Mouse (Mus musculus) activated CD4-positive, CD25-positive, alpha-beta regulatory T cell, adult 9 weeks (primary cell): ENCODE data around the gene Azgp1. TPM values are rescaled to one million over a fixed set of nuclear protein-coding genes. Genes with fewer than 3 reads are reported as not detected.

Source experiments
- polyA plus RNA-seq: library from polyadenylated mRNA; unstranded; fragments of 100-300 nt; shearing (Covaris generic); gene quantifications from one replicate; pipeline ENCODE4 v1.2.1, GENCODE M21; 2017

Gene Azgp1
- polyA plus RNA-seq, result not detected

DNA sequence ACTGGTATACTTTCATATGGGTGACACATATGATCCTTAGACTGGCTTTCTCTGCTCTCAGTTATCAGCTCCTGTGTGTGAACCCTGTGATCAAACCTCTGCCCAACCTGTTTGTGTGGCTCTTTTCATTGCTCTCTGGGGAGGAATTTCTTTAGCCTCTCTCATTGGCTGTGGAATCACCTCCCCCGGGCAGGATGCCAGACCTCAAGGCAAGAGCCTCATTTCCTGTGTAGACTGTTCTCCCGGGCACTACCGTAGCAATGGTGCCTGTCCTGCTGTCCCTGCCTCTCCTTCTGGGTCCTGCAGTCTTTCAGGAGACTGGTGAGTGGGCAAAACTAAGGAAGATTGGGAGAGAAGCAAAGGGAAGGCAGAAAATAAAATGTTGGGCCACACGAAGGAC is at the start of gene Azgp1:
Gene Azgp1, plus strand, starts transcription at position 221 of the 400 bp plus-strand sequence.

DNA sequence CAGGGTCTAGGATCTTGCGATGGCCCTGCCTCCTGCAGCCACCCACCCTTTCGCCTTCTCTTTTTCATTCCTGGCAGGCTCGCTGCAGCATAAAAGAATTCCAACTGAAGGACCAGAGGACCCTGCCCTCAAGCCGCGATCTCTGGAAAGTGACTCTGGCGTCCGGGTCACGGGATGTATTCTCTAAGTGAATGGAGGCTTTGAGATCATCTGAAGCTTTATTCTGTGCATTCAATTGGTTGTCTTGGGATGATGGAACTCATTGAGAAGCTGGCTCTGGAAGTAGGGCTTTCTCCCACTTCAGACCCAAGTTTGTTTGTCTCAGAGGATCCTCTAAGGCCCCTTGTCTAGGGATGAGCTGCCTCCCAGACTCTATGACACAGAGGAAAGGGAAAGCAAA is 18.4 kb upstream of the Azgp1 start, which contains the start of gene Gjc3:
Gene Gjc3, minus strand, starts transcription at position 154 of the 400 bp plus-strand sequence.

DNA sequence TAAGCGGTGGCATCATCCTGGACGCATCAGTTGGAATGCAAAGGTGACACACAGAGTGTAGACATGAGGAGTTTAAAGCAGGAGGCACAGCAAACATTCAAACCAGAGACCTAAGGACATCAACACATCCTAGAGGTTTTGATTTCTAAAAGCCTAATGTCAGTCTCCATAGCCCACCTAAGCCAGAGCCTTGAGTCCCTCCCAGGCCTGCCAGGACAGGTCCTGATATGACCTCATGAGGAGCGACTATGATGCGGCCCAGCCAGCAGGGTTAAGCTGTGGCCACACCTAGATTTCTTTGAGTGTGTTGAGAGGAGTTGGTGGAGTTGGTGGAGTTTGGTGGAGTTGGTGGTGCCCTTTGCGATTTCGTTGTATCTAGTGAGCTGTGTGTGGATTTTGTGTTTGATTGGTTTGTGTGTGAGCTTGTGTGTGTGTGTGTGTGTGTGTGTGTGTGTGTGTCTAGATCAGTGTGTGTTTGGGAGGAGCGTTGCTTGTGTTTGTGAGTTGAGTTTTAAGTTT is 39.7 kb downstream of the Azgp1 start, which contains the start of the genes Smok3a and Smok3b:
Gene Smok3a, plus strand, starts transcription at position 301 of the 519 bp plus-strand sequence.
Gene Smok3b, plus strand, starts transcription at position 469 of the 519 bp plus-strand sequence.

Other genes starting within 250 kb of the Azgp1 start
- gene Nyap1, start 239.9 kb upstream of the Azgp1 start, polyA plus RNA-seq, result 1.7 TPM
- 458 TPM for gene Tsc22d4, start 235.8 kb upstream of the Azgp1 start, polyA plus RNA-seq
- gene Ppp1r35, start 202.7 kb upstream of the Azgp1 start, polyA plus RNA-seq, result 27.6 TPM
- gene Mepce, start 193.9 kb upstream of the Azgp1 start, polyA plus RNA-seq, result 17.9 TPM
- gene Zcwpw1, start 193.7 kb upstream of the Azgp1 start, polyA plus RNA-seq, result 10.8 TPM
- gene Pilra, start 145.2 kb upstream of the Azgp1 start, polyA plus RNA-seq, result 1.9 TPM
- gene Pilrb1, start 123.4 kb upstream of the Azgp1 start, polyA plus RNA-seq, result 0.88 TPM
- gene Pilrb2, start 109.7 kb upstream of the Azgp1 start, polyA plus RNA-seq, result 0.77 TPM
- not detected for gene Cyp3a13, start 59.9 kb upstream of the Azgp1 start, polyA plus RNA-seq
- not detected for gene Gjc3, start 18.4 kb upstream of the Azgp1 start, polyA plus RNA-seq
- gene Smok3a, start 39.7 kb downstream of the Azgp1 start, polyA plus RNA-seq, result not detected
- not detected for gene Smok3b, start 39.9 kb downstream of the Azgp1 start, polyA plus RNA-seq
- gene Smok3c, start 71.7 kb downstream of the Azgp1 start, polyA plus RNA-seq, result not detected
- 24.1 TPM for gene Zkscan1, start 103.6 kb downstream of the Azgp1 start, polyA plus RNA-seq
- 26.3 TPM for gene Zscan21, start 135.4 kb downstream of the Azgp1 start, polyA plus RNA-seq
- gene Zfp113, start 174.2 kb downstream of the Azgp1 start, polyA plus RNA-seq, result 23.3 TPM
- gene Cops6, start 179.6 kb downstream of the Azgp1 start, polyA plus RNA-seq, result 230 TPM
- gene Ap4m1, start 190.5 kb downstream of the Azgp1 start, polyA plus RNA-seq, result 11.0 TPM
- gene Mcm7, start 190.9 kb downstream of the Azgp1 start, polyA plus RNA-seq, result 95.0 TPM
- gene Taf6, start 205.9 kb downstream of the Azgp1 start, polyA plus RNA-seq, result 57.0 TPM
- gene Cnpy4, start 206.0 kb downstream of the Azgp1 start, polyA plus RNA-seq, result 20.8 TPM
- gene Mblac1, start 212.8 kb downstream of the Azgp1 start, polyA plus RNA-seq, result 0.56 TPM
- gene Nxpe5, start 244.4 kb downstream of the Azgp1 start, polyA plus RNA-seq, result 0.09 TPM